Mouse (Mus musculus) liver, embryonic 14 days (tissue): ENCODE measurements around the gene Vgll3. TPM values are rescaled to one million over a fixed set of nuclear protein-coding genes. Genes with fewer than 3 reads are reported as not detected.

Source experiments
- polyA plus RNA-seq: library from polyadenylated mRNA; depleted of rRNA; stranded (reverse); fragments of >200 nt; gene quantifications from 2 replicates; pipeline ENCODE4 v1.2.3, GENCODE M21; 2012; rRNA removed

Vgll3 gene
- polyA plus RNA-seq = 0.05 and 0.11 TPM in 2 replicates

DNA sequence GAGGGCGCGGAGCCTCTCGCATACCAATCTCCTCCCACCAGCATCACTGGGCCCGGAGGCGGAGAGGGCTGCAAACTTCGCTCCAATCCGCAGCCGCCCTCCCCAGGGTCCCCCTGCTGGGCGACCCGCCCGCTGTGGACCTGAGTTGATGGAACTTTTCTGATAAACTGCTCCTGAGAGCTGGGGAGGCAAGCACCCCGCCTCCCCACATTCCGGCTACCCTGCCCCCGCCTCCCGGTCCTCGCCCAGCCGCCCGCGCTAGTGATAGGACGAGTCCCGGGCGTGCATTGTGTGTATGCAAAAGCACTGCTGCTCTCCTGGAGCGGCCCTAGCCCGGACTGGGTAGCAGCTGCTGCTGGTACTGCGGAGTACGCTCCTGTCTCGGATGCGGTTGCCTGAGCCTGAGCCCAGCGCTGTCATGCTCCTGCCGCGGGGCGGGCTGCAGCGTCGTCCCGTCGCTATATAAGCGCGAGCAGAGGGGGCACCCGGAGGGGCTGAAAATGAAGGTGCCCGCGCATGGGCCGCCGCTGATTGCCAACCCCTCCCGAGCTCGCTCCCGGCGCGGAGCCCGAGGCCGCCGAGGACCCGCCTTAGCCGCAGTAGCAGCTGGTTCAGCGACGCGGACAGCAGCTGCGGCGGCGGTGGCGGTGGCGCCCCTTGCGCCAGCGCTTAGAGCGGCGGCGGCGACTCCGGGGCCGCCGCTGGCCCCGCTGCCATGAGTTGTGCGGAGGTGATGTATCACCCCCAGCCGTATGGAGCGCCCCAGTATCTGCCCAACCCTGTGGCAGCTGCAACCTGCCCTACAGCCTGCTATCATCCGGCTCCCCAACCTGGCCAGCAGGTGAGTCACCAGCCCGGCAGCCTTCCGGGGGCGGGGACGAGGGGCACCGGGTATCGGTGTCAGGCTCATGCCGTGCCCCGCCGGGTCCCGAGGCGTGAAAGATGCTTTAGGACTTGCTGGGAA lies at the start of gene Vgll3:
Vgll3 (plus strand) TSS at position 340 of the 964 bp plus-strand sequence.

